Mouse (Mus musculus): ENCODE results near the gene Lca5l.
"Not testable (repeated sequence)": the region's sequence is repeated elsewhere in the genome, so short reads cannot be mapped to it uniquely, and the experiment has no call there.

Gene Lca5l

DNA sequence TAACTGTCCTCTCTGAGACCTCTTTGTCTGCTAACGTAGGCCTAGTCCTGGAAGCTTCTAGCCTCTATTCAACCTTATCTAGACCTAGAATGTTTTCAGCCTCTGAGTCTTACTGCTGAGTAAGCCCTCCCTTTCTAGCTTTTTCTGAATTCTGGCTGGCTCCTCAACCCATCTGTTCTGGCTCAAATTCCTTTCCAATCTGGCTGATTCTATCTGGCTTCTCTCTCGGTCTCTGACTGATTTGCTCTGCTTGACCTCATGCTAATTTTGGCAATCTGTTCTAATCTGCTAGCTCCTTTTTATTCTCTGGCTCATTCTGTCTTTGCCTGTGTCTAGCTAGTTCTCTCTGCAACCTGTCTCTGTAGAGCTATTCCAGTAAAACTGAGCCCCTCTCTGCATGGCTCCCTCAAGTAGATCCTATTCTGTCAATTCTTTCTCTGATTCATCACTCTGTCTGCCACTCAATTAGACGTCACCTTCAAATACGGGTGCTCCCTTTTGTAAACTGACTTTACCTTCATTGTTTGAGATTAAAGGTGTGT, 26.3 kb downstream of the Lca5l start:
- DNase-seq, result no peak

DNA sequence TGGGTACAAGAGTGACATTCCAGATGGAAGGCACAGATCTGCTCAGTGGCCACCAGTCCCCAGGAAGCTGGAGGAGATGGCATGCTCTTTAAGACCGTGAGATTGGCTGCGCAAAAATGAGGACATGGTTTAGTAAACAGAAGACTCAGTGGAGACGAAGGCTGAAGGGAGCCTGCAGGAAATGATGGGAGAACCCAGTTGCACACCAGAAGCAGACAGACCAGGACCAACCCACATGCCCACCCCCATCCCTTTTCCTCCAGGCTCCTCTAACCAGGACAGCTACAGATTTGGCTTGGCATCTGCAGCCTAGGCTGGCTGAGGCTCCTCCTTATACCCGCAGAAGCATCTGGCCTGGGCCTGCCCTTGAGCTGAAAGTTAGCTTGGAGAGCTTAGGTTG, 30.7 kb downstream of the Lca5l start:
- DNase-seq, result no peak

DNA sequence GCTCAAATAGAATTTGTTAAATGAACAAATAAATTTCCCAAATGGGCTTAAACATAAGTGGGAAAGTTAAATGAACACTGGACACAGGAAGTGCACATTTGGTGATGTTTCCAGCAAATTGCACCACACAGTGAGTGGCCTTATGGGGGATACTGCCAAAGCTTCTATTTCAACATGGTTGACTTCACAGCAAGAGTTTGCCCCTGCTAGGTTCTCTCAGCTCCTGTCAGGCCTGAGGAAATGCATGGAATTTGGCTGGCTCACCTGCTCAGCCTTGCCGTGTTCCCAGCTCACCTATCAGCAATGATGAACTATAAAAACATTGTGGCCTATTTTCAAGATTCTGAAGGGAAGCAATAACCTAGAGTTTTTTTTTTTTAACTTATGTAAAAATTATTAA, 31.1 kb downstream of the Lca5l start:
- peak in 1 of 2 experiments; percentile 28 for DNase-seq

DNA sequence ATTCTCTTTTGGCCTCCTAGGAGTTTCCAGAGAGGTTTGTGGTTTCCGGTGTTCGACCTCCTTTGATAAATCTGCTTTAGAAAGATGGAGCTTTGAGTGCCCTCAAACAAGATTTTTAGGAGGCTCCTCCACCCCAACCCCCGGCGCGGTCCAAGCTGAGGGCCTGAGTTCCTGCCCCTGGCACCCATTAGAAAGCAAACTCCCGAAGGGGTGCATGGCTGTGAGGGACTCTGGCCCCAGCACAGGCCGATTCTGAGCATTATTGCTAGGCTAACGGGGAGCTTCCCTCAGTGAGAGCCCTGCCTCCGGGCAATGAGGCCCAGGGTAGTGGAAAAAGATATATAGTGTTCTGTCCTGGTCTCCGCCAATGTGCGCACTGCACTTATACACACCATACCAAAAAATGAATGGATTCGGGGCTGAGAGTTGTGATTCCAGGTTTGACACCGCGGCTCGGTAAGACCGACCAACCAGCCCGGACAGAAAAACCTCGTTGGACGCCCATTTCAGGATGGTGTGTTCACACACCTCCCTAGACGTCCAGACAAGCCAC, 32.2 kb downstream of the Lca5l start:
- DNase-seq, result peak in 1 of 2 experiments; percentile 37

DNA sequence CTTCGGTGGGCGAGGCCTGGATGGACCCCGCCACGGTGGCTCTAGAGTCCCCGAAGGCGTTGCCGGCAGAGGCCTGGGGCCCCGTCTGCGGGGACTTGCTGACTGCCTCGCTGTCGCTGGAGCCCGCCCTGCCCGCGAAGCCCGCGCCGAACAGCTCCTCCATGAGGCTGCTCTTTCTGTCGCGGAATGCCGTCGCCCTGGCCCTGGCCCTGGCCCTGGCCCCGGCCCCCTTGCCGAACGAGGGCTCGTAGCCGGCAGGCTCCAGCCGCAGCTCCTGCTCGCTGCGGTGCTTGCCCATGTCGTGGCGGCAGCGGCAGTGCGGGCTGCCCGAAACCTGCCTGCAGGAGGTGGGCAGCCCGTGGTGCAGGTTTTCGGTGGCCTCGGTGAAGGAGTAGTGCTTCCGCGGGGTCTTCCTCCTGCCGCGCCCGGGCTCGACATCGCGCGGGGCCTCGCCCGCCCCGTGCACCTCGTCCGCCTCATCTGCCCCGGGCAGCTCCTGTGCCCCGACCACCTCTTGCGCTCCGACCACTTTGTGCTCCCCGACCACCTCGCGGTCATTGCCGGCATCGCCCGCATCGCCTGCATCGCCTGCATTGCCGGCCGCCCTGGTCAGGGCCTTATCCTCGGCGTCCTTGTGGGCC, 32.9 kb downstream of the Lca5l start:
- DNase-seq, result peak; percentile 85 to 90

DNA sequence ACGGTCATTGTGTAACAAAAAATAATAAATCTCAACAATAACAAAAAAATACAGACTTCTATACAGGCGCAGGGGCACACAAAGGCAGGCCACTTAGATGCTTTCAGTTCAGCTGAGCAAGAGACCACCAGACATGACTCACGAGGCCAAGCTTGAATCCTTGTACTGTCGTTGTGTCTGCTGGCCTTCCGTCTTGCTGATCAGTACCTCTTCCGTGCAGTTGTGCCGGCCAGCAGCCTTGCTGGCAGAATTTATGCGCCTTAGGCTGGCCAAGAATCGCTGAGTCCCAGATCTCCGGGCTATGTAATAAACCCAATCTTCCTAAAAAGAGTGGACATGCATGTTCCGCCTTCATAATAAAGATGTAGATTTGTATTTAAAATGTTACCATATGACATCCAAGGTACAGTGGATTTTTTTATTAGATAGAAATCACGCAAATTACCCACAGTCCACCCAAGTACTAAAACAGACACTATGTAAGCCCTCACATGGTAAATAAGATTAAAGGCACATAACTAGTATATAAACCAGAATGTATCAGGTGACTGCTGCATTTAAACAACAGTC, 33.5 kb downstream of the Lca5l start:
- peak in 1 of 2 experiments; percentile 31 for DNase-seq

DNA sequence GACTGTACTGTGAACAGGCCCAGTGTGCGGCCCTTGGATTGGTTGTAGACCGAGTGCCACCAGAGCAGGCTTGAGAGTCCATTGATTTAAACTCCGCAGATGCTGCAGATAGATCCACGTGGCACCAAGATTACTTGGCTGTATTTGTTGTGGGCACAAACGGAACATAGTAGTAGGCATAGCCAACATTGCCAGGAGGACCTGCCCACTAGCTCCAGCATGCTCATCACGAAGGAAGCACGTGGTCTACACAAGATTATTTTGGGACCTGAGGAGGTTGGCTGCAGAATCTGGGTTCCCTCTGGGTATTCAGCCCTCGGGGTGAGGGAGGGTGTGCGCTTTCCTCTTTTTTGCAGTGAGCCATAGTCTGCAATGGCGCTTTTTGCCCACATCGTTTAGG, 34.9 kb downstream of the Lca5l start:
- no peak for DNase-seq

DNA sequence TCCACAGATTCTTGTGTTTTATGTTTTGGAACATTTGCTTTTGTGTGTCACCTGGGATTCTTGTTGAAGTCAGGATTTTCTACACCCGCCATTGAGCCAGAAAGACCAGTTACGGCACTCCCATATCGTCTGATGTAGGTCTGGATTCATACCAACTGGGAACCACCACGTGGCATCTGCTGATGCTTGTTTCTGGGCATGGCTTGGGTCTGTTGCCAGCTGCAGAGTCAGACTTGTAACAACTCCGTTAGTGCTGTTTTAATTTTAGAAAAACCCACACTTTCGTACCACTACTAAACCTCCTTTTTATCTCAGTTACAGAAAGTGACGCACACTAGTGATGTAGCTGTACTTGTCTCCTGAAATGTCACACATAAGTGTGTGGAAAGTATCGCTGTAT, 36.1 kb downstream of the Lca5l start:
- DNase-seq, result no peak

DNA sequence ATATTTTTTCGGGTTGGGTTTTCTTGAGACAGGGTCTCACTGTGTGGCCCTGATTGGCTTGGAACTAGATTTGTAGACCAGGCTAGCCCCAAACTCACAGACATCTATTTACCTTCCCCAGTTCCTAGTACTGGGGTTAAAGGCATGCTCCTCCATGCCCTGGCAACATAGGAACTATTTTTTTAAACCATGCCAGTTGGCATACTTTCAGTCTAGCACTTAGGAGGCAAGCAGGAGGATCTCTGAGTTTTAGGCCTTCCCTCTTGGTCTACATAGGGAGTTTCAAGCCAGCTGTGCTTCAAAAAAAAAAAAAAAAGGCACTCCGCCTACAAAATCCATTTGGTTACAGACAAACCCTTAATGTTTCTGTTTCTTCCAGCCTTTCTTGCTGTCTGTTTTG, 37.6 kb downstream of the Lca5l start:
- DNase-seq, result no peak

DNA sequence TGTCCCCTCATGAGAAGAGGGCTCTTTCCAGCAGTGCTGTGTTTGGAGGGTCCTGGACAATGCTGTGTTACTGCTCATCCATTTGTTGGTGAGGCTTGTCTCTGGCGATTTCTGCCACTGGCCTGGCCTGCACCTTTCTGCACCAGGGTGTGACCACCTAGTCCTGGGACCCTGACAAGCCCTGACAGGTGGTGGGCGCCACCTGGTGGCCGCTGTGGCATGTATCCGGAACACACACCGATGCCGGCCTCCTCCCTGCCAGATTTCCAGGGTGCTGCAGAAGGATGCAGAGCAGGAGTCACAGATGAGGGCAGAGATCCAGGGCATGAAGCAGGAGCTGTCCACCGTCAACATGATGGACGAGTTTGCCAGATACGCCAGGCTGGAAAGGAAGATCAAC, 40.5 kb downstream of the Lca5l start:
- peak; percentile 92 to 93 for DNase-seq

DNA sequence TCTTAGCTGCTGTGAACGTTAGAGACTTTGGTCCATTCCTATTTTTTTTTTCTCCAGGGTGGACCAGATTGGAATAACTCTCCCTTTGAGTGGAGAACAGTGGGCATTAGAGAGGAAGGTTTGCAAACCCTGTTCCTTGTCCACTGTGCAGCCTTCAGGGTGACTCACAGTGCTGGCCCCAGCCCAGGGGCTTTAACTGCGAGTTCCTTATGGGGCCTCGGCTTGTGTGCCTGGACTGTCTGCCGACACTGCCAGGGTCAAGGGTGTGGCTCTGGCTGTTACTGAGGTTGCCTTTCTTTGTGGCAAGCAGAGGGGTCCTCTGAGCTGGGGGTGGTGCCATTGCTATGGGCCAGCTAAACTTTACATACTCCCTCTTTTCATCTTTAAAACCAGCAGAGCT, 41.1 kb downstream of the Lca5l start:
- DNase-seq, result no peak

DNA sequence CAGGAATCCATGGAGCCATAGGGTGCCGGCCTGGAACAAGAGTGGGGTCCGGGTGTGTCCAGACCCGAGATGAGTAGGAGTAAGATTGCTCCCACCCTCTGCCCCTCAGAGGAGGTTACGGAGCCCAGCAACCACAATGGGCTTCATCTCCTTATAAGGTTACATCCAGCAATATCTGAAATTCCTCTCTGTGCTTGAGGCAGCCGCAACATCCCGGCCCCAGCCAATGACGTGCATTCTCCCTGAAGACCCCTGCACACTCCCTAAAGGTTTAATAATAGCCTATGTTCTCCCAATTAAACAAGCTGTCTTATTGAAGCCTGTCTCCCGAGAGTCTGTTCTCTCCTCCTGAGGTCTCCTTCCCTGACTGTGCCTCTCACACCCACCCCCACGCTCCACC, 42.8 kb downstream of the Lca5l start:
- DNase-seq, result peak in 1 of 2 experiments; percentile 35

DNA sequence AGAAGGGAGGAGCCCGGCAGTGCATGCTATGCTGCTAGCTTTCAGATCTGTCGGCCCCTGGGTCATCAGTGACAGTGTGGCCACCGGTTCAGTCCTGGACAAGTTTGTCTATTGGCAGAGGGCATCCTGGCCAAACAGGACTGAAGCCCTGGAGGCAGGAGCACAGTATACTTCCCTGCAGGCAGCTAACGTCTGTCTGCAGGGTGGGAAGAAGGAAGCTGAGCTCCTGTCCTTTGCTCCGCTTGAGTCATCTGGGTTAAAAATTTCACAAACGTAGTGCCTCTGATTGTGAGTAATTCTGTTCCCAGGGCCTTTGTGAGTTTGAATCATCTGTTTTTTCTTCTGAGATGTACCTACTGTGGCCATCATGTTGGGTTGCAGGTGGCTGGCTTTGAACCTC, 43.2 kb downstream of the Lca5l start:
- no peak for DNase-seq

DNA sequence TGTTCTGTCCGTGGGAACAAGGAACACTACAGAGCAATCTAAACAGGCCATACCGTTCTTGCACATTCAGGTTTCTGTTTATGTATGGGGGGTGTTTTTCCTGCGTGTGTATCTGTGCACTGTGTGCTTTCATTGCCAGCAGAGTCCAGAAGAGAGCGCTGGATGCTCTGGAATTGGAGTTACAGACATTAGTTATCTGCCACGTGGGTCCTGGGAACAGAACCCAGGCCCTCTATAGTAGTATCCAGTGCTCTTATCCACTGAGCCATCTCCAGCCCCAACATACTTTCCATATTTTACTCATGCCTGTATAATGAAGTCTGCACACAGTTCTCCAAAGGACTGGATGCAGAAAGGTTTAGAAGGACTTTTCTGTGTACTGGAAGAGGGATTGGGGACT, 46.3 kb downstream of the Lca5l start:
- DNase-seq, result no peak

DNA sequence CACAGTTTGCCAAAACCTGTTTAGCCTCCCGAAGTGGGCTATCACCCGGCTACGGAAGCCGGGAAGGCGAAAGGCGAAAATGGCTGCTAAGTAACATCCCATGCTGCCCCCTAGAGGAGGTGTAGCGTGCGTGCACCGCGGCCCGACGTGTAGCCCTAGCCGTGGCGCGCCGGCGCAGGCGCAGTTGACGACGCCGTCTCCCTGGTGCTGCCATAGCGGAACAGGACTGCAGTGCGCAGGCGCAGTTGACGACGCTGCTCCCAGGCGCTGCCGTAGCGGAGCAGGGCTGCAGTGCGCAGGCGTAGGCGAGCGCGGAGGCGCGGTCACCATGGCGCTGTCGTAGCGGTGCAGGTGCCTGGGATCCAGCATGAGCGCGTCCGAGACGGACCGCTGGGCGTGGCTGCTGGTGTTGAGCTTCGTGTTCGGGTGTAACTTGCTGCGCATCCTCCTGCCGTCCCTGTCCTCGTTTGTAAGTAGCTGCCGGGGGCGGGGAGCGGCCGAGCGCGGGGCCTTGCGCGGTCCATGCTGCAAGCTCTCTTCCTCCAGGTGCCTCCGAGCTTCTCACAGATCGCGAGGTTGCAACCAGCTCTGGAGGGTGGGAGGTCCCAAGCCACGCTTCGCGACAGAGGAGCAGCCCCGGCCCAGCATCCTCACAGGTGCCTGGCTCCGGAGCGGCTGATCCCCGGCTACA, 46.8 kb downstream of the Lca5l start, which contains the start of gene Wrb:
TSS of gene Wrb (plus strand) at position 298 of the 691 bp plus-strand sequence.
- peak; percentile 100 for DNase-seq

DNA sequence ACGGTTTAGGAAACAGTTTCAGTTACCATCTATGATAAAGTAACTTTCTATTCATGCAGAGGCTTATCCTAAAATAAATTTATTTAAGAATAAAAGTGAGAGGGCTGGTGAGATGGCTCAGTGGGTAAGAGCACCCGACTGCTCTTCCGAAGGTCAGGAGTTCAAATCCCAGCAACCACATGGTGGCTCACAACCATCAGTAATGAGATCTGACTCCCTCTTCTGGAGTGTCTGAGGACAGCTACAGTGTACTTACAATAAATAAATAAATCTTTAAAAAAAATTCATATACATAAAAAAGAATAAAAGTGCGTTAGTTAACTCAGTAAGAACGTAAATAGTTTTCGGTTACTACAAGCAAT, 47.3 kb downstream of the Lca5l start:
- not testable (repeated sequence) for DNase-seq

DNA sequence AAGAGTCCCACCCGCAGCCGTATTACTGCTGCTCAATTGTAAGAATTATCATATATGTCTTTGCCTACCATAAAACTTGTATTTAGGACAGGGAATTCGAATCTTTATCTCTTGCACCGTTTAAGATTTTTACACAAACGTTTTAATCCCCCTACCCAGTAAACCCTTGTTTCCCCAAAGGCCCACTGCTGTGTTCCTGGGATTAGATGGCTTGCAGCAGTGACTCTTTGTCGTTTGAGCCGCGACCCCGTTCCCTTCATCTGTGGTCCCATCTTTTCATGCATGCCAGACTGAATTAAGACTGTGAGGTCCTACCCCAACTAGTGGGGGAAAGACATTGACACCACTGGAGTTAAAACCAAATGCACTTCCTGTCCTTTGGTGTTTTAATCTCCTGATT, 63.6 kb downstream of the Lca5l start:
- DNase-seq, result no peak

DNA sequence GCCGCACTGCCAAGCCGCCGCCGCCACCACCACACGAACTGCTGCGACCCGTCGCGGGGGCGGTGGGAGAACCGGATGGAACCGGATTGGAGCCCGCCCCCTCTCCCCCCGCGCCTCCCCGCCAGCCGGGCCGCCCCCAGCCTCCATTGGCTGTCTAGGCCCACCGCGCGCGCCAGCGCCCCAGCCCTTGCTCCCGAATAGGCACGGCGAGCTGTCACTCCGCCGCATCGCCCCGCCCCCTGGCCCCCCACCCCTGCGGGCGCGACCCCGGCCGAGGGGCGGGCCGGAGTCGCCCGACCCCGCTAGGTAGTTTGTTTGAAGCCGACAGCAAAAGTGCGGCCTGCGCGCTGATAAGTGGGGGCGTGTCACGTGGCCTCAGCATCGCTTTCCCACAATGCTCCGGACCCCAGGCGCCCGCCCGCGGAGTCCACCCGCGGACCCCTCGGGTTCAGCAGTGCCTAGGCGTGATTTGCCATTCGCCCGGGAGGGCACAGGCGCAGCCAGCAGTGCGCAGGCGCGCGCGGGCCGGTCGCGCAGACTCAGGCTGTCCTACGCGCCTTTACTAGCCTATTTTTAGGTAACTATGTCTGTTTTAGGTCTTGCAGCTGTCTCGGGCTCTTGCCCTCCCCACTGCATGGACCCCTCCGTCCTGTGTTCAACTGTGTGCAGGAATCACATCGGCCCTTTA, 64.3 kb downstream of the Lca5l start, which contains the start of gene Hmgn1:
TSS of gene Hmgn1 (minus strand) at position 73 of the 688 bp plus-strand sequence.
- DNase-seq, result peak; percentile 98 to 99

DNA sequence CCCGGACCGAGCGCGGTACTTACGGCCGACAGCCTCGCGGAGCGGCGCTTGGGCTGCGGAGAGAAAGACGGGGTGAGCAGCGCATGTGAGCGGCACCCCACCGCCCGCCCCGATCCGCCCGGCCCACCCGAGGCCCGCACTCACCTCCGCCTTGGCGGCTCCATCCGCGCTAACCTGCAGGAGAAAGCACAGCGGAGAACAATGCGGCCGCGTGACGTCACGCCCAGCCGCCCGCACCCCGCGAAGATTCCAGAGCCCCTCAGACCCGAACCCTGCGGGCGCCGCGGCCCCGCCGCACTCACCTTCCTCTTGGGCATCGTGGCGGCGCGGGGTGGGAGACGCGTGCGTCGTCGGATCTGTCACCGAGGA, 64.8 kb downstream of the Lca5l start:
- no peak for DNase-seq

DNA sequence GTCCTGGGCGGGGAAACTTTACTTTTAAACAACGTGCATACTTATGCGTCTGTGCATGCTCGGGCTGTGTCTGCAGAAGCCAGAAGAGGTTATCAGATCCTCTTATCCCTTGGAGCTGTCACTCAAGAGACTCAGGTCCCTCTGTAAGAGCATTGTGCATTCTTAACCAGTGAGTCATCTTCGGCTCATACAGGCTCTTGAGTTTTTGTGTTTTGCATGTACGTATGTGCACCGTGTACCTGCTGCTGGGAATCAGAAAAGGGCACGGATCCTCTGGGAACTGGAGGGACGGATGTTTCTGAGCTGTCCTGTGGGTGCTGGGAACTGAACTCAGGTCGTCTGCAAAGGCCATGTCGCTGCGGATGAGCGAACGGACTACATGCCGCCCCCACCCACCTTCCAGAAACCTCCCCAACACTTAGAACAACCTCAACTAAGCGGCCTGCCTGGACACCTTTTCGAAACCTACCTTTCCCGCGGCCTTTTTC, 65.3 kb downstream of the Lca5l start:
- no peak for DNase-seq

DNA sequence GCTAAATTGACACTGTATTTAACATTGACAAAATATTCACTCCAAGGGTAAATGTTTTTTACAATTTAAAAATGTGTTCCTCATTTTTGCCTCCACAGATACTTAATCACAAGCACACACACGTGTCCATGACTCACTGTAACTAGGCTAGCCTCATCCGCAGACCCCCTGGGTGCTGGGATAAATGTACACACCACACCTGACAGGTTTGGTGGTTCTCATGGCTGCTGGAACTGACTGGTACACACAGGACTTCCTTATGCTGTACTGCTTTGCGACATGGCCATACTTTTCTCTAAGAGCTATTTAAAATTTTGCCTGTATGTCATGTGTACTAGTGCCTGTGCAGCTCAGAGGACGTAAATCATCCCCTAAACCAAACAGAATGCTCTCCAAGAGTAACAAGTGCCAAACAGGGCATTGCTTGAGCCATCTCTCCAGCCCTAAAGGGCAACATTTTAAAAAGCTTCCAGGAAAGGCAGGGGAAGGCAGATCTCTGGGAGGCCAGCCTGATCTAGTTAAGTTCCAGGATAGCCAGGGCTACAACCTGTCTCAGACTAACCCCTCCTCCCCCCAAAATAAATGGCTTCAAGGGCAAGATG, 71.9 kb downstream of the Lca5l start:
- DNase-seq, result no peak

DNA sequence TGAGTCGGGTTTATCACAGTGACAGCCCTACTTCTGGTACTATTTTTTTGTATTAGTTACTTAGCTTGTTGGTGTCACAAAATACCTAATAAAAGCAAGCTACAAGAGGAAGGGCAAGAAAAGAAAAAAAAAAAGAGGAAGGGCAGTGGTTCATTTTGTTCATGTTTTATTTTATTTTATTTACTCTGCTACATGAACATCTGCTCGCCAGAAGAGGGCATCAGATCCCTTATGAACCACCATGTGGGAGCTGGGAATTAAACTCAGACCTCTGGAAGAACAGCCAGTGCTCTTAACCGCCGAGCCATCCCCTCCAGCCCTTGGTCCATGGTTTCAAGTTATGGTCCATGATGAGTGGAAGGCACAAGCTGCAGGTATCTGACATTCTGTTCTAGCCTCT, 77.3 kb downstream of the Lca5l start:
- no peak for DNase-seq

DNA sequence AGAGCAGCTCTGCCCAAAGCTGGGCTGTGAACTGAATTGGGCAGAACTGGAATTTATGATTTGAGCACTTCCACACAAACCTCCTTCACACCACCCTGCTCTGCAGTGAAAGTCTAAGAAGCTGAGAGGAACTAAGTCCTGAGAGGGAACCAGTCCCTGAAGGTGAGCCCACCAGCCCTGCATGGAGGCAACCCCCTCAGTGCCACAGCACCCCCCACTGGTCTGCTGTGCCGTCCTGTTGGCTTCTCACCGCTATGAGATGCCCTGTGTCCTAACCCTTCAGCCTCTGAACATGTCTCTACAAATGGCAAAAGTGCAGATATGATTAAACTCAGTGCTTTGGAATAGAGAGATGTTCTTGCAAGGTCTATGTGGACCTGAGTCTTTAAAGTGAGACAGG, 79.3 kb downstream of the Lca5l start:
- DNase-seq, result no peak
